ENCODE assay signal across 8 mouse cellular contexts in the genomic region with DNA sequence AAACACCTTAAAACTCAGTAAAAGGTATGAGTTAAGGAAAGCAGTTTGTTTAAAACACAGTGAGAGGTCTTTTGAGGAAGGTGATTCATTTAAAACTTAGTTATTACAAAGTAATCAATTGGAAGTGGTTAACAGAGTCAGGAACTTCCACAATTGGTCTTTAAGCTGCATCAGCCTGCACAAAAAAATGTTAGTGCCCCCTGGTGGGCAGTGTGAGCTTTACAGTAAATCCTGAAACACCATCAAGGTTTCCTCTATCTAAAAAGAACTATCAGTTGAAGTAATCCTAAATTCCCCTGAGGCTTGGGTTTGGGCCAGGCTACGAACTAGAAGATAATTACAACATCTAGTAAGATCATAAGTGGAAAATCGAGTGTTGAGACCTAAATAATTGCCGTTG. TPM values are rescaled to one million over a fixed set of nuclear protein-coding genes. Genes with fewer than 3 reads are reported as not detected.
DNase-seq lines count a peak whose midpoint lies in the region; ATAC-seq lines count a peak whose summit lies in the region.

No protein-coding gene starts in this region.

- H3K27me3 ChIP-seq in forebrain, embryonic 13.5 days: no peaks in the 10 kb centered on the region
- no peaks in the 10 kb centered on the region for H3K27me3 ChIP-seq in forebrain, embryonic 15.5 days
- H3K27me3 ChIP-seq in embryonic facial prominence, embryonic 14.5 days (replicated peaks; ENCODE audit: control insufficient read depth, insufficient read depth, low read length): no peaks in the 10 kb centered on the region

- no peaks in the 10 kb centered on the region for H3K36me3 ChIP-seq in forebrain, embryonic 13.5 days (ENCODE audit: poor library complexity, severe bottlenecking)
- H3K36me3 ChIP-seq in forebrain, embryonic 15.5 days: no peaks in the 10 kb centered on the region
- H3K36me3 ChIP-seq in embryonic facial prominence, embryonic 14.5 days (ENCODE audit: control insufficient read depth, insufficient read depth, low read length): no peaks in the 10 kb centered on the region

- H3K4me1 ChIP-seq in forebrain, embryonic 13.5 days: no peaks in the 10 kb centered on the region
- H3K4me1 ChIP-seq in forebrain, embryonic 15.5 days: no peaks in the 10 kb centered on the region
- no peaks in the 10 kb centered on the region for H3K4me1 ChIP-seq in embryonic facial prominence, embryonic 14.5 days (ENCODE audit: control insufficient read depth, insufficient read depth, low read length)

- no peak overlapping the region for H3K4me3 ChIP-seq in forebrain, embryonic 13.5 days
- H3K4me3 ChIP-seq in forebrain, embryonic 15.5 days: no peak overlapping the region
- H3K4me3 ChIP-seq in embryonic facial prominence, embryonic 14.5 days (ENCODE audit: low read depth, low read length): no peak overlapping the region

- ATAC-seq in forebrain, embryonic 13.5 days: 0 out of 2 replicates have a peak, but pooled peaks have one; percentile 50
- ATAC-seq in forebrain, embryonic 15.5 days (replicated peaks): no peak
- no peak for ATAC-seq in embryonic facial prominence, embryonic 14.5 days (ENCODE audit: low read depth)

- peak; percentile 63 for DNase-seq in CD4-positive helper T cell, adult 2 months (ENCODE audit: low read depth, low spot score)
- DNase-seq in adrenal gland, postnatal 4 days (ENCODE audit: low spot score in 2 of 2): peak; percentile 39 to 41
- DNase-seq in embryonic facial prominence, embryonic 14.5 days (ENCODE audit: low spot score): peak; percentile 56
- DNase-seq in kidney, postnatal 14 days: peak; percentile 62
- DNase-seq in lung, postnatal 25 days (ENCODE audit: low spot score): peak; percentile 65
- DNase-seq in spleen, postnatal 36 days (ENCODE audit: low spot score in 2 of 2): peak; percentile 48 to 69

- no peak overlapping the region for H3K4me2 ChIP-seq in forebrain, embryonic 13.5 days
- H3K4me2 ChIP-seq in forebrain, embryonic 15.5 days (replicated peaks): no peak overlapping the region
- H3K4me2 ChIP-seq in embryonic facial prominence, embryonic 14.5 days (ENCODE audit: low read depth, low read length): no peak overlapping the region

- H3K9me3 ChIP-seq in forebrain, embryonic 13.5 days (replicated peaks): no peaks in the 10 kb centered on the region
- H3K9me3 ChIP-seq in forebrain, embryonic 15.5 days: no peaks in the 10 kb centered on the region
- H3K9me3 ChIP-seq in embryonic facial prominence, embryonic 14.5 days (ENCODE audit: control insufficient read depth, low read length): no peaks in the 10 kb centered on the region

- no peak overlapping the region for H3K9ac ChIP-seq in forebrain, embryonic 13.5 days
- H3K9ac ChIP-seq in forebrain, embryonic 15.5 days (replicated peaks): no peak overlapping the region
- H3K9ac ChIP-seq in embryonic facial prominence, embryonic 14.5 days (ENCODE audit: low read depth, low read length): no peak overlapping the region

- H3K27ac ChIP-seq in forebrain, embryonic 13.5 days: no peak overlapping the region
- H3K27ac ChIP-seq in forebrain, embryonic 15.5 days (replicated peaks): no peak overlapping the region
- H3K27ac ChIP-seq in embryonic facial prominence, embryonic 14.5 days (replicated peaks; ENCODE audit: low read depth, low read length): no peak overlapping the region

- 32% methylated on average over 3 of the region's 3 CpGs for WGBS in forebrain, embryonic 13.5 days
- 20% methylated on average over 3 of the region's 3 CpGs for WGBS in forebrain, embryonic 15.5 days
- WGBS in embryonic facial prominence, embryonic 14.5 days: 21% methylated on average over 3 of the region's 3 CpGs

RNA-seq across cellular contexts. Expression of a gene that starts 21.0 kb away (rescaled TPM):
- polyA plus RNA-seq in forebrain, embryonic 13.5 days (2015; fragmentation: Nextera tagmentation; extraction: Ambion mirVana): 4.0 TPM in 2 replicates
- 6.7 and 7.9 TPM in 2 replicates for polyA plus RNA-seq in forebrain, embryonic 15.5 days (2015; fragmentation: Nextera tagmentation; extraction: Ambion mirVana)
- total RNA-seq in adrenal gland, postnatal 4 days (2021): 10 to 100 TPM; 23.6 to 25.1 TPM
- polyA plus RNA-seq in embryonic facial prominence, embryonic 14.5 days (2014; fragmentation: Nextera tagmentation; extraction: Ambion mirVana): 3.2 and 3.5 TPM in 2 replicates
